Mouse (Mus musculus): ENCODE results near the gene Pmp22.
A peak's percentile ranks its signal among the peaks of the same experiment; 100 is the strongest.

Pmp22 gene

GRCm38 (mm10) chr11:63129375-63129774 is 593 bp downstream of the Pmp22 start:
- DNase-seq: peak; percentile 63

DNA sequence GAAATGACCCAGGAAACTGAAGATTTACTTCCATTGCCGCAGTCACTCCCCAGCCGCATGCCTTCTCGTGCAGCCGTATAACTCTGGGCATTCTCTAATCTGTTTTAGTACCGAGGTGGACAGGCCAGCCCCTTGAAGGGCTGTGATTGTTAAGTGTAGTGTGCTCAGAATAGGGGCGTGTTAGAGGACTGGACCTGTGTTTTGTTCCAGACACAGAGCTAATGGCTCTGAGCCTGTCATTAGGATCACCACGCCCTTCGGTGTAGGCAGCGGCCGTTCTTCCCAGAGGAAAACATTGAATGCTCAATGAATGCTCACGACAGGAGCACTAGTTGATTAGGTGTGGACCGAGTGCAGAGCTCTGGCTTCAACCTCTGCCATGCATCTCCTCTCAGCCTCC is 1.1 kb downstream of the Pmp22 start:
- no peak for DNase-seq

- peak; percentile 83 for DNase-seq
Observed at GRCm38 (mm10) chr11:63130497-63130896, 1.7 kb downstream of the Pmp22 start.

DNA sequence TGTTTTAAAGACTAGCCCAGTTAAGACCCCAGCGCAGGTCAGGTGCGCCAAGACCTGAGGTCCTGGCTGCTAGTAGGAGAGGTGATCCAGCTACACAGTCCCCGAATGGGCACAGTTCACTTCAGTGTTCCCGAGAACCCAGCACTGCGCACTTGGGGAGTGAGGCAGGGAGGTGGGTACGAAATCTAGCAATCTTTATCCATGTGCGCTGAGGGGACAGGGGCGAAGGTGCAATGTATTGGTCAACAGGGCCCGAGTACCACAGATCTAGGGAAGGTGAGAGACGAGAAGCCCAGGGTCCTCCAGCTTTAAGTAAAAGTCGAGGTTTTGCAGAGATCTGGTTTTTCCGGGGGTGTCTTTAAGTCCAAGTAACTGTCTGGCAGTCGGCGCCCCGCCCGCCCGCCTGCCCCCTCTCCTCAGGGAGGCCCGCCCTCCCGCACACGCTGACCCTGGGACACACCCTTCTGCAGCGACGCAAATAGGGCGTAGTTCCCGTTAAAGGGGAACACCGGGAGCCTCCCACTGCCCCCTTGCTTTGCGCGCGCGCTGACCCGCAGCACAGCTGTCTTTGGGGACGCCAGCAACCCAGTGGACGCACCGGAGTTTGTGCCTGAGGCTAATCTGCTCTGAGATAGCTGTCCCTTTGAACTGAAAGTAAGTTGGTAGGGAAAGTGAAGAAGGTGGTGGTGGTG is 2.4 kb downstream of the Pmp22 start:
- DNase-seq: peak; percentile 85

DNA sequence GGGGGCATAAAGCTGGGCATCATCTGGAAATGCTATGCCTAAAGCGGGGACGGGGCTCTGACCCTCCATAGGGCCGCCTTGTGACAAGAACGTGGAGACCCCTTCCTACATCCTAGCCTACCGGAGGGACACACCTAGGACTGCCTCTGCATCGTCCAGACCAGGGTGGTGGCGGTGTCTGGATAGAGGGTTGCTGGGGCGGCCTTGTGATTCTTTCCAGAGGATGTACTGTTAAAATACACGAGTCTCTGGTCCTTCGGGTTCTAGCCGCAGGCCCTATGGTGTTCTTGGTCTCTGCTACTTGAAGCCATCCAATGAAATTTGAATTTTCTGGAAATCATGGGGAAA is 2.9 kb downstream of the Pmp22 start:
- DNase-seq: no peak

GRCm38 (mm10) chr11:63132151-63132500 is 3.3 kb downstream of the Pmp22 start:
- no peak for DNase-seq

DNA sequence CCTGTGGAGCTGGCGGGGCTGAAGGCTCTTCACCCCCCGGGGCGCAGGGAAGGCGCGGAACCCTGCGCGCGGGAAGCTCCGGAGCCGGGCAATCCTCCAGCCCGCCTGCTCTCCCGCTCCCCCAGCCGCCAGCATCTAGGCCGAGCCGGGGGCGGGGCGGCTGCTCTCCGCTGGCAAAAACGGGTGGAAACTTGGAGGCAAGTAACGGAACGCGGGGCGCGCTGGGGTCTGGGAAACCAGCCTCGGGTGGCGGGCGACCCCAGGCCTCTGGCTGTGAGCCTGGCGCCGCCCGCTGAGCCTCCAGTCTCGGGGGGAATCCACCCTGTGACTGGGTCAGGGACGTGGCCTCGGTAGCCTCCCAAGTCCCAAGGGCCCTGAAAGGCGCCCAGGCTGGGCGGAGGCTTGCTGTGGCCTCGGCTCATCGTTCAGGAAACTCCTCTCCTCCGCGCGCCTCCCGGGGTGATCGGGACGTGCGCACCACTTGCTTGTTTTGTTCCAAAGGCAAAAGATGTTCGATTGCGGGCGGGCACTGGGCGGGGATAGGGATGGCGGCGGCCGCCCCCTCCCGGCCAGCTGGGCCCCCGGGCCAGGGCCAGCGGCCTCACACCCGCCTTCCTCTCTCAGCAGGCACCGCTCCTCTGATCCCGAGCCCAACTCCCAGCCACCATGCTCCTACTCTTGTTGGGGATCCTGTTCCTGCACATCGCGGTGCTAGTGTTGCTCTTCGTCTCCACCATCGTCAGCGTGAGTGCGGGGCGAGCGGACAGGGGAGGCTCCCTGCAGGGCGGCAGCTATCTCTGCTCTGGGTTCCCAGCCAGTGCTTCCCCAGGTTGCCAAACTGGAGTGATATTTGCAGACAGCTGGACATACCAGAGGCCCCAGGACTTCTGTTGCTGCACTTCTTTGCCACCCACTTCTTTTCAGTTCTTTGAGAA is 4.0 kb downstream of the Pmp22 start:
- DNase-seq: peak; percentile 86

DNA sequence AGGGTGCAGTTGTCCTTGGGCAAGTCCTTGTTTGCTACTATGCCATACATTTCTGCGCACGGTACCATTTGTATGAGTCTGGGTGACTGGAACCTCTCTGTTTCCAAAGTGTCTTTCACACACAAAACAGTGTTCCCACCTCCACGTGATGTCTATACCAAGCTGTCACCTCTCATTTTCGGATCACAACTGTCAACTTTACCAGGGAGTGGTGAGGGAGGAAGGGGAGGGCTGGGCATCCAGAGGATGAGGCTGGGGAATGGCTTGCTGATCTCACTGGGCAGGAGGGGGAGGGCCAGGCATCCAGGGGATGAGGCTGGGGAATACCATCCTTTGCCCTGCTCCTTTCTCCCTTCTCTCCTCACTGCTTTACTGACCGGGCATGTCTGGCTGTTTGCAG is 5.2 kb downstream of the Pmp22 start:
- no peak for DNase-seq

GRCm38 (mm10) chr11:63134742-63135482 is 6.1 kb downstream of the Pmp22 start:
- DNase-seq: no peak

- DNase-seq: peak; percentile 98
Observed at GRCm38 (mm10) chr11:63135622-63136021, 6.8 kb downstream of the Pmp22 start.

GRCm38 (mm10) chr11:63136205-63136604 is 7.4 kb downstream of the Pmp22 start:
- DNase-seq: peak; percentile 82

DNA sequence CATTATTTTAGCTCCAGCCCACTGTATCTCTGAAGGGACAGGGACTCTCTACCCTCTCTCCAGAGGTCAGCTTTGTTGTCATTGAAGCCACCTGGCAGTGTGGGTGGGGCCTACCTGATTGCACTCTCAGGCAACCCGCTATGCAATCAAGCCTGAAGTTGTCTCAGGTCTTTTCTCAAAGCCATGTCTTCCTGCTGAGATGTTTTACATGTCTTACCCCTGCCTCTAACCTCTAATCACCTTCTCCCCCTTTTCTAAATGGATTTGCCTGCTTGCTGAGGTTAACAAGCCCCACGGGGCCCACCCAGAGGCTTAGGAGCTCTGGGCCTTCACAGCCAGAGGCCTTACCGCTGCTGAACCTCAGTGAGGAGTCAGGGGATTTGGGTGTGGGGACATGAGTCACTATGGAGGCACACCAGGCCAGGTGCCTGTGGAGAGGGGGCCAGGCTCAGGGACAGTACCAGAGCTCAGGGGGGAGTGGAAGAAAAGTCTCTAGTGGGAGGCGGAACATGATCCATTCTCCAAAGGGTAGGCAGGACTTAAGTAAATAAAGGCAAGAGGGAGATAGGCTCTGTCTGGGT is 8.1 kb downstream of the Pmp22 start:
- DNase-seq: no peak

GRCm38 (mm10) chr11:63138739-63139138 is 10.0 kb downstream of the Pmp22 start:
- no peak for DNase-seq

GRCm38 (mm10) chr11:63142311-63142710 is 13.5 kb downstream of the Pmp22 start:
- DNase-seq: peak; percentile 44

DNA sequence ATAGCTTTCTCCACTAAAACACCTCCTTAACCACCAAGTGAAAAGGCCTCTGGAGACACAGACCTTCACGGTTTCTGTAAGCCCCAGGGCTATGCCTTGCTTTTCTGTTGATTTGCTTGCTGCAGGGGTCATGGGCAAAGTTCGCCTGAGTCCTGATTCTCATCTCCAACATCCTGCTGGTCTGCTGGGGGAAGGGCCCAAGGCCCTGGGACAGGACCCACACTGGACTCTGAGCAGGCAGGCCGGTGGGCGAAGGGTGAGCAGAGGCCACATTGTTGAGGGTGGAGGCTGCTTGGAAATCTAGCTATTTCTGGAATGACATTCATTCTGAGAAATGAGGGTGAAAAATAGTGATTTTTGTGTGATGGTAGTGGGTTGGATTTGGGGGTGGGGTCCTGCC is 14.0 kb downstream of the Pmp22 start:
- no peak for DNase-seq

DNA sequence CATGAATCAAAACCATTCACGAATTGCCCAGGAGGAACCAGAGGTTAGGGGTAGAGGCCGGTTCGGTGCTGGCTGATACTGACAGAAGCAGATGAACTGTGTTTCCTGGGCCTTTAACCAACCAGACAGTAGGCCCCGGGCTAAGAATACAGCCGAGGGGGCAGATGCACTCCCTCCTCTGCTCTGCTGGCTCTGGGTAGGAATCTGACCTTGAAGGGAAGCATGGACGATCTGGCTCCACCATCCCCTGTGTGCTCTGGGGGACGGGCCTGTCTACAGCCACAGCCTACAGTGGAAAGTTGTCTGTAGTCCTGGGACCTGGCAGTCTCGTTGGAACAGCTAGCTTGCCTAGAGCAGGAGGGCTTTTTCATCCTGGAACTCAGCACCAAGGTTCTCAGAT is 14.7 kb downstream of the Pmp22 start:
- no peak for DNase-seq

DNA sequence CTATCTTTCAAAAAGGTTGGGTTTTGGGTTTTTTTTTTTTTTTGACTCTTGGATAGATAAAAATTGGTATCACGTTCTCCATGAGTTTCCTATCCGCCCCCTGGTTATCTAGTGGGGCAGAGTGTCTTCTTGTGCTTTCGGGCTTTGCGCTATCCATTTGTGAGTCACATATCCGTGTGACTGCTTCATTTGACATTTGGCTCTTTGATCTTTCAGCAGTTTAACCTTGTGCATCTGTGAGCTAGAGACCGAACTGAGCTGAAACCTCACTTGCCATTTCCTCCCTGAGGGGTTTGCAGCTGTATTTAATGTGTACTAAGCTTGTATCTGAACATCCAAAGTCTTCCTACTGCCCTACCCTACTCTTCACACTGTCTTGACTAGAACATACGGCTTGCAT is 17.8 kb downstream of the Pmp22 start:
- no peak for DNase-seq

- no peak for DNase-seq
Observed at GRCm38 (mm10) chr11:63148276-63148675, 19.5 kb downstream of the Pmp22 start.

- DNase-seq: no peak
Observed at GRCm38 (mm10) chr11:63151857-63152256, 23.1 kb downstream of the Pmp22 start.

DNA sequence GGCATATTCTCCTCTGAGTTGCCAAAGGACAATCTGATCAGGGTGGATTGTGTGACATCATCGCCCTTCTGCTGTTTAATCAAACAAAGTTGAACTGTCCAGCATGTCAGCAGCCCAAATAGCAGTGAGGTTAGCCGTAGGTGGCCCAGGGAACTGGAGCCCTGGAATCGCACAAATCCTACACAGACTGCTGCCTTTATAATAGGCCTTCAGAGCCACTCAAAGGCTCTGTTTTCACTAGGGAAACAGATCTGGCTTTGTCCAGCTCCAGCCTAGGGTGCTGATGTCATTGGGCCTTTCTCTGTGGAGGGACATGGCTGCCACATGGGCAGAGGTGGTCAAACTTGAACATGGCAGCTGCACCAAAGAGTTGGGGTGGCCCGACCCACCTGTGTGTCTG is 28.3 kb downstream of the Pmp22 start:
- DNase-seq: no peak

DNA sequence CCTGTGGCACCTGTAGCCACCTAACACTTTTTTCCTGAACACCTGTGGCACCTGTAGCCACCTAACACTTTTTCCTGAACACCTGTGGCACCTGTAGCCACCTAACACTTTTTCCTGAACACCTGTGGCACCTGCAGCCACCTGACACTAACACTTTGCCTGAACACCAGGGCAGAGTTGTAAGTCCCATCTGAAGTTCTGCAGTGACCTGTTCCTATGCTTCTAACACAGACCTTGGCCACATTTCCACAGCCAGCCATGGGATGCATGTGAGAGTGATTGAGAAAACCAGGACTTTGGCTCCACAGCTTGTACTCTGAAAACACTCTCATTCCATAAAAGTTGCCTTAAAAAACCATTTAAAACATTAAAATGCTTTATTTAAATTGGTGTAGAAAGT is 32.1 kb downstream of the Pmp22 start:
- no peak for DNase-seq

GRCm38 (mm10) chr11:63162806-63163205 is 34.0 kb downstream of the Pmp22 start:
- DNase-seq: no peak

DNA sequence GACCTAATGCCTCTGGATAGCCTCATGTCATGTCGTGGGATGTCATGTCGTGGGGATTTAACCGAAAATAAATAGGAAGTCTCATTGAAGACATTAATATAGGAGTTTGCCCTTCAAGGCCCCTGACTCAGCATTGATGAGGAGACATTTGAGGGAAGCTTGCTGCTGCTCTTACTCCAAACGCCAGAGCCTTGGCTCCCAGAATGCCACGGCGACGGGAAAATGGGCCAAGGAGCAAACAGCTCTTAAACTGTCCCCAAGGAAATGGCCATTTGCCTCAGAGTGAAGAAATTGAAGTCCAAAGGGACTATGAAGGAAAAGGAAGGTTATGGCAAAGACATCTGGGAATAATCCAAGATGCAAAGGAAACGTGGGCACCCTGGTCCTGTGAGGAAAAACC is 34.8 kb downstream of the Pmp22 start:
- peak; percentile 41 for DNase-seq

All from lung, postnatal 14 days (tissue).